Mouse (Mus musculus): ENCODE measurements at regions not wholly inside any gene's neighbourhood (a gene's known extent, or its start where the extent isn't known, plus 50 kb on each side); places are given as distances from the start of the nearest gene placed in this dataset.

- Histone ChIP-seq H3K36me3 (ENCODE audit: control insufficient read depth, insufficient read depth, low read length) (no peaks in the 10 kb centered on the region), H3K27me3 (ENCODE audit: control insufficient read depth, insufficient read depth, low read length) (no peaks in the 10 kb centered on the region), H3K4me3 (ENCODE audit: low read depth, low read length) (no peak overlapping the region), H3K27ac (ENCODE audit: insufficient read depth, low read depth, low read length) (no peak overlapping the region), H3K4me1 (ENCODE audit: control insufficient read depth, insufficient read depth, insufficient read length, low read length) (no peaks in the 10 kb centered on the region)
- 29% methylated on average over 2 of the region's 2 CpGs for WGBS
- TF ChIP-seq CTCF (IDR thresholded peaks at IDR 0.05; ENCODE audit: extremely low read depth, insufficient read length, insufficient replicate concordance, low read depth, low read length) (no peak), POLR2A (IDR thresholded peaks at IDR 0.05; ENCODE audit: low read depth, low read length) (no peak)
These were observed 101.6 kb downstream of the Otud1 start for GRCm38 (mm10) chr2:19759169-19759568.

- 63% methylated on average over 6 of the region's 6 CpGs for WGBS
- Histone ChIP-seq H3K36me3 (ENCODE audit: control insufficient read depth, insufficient read depth, low read length) (no peaks in the 10 kb centered on the region), H3K27ac (ENCODE audit: insufficient read depth, low read depth, low read length) (no peak overlapping the region), H3K4me3 (ENCODE audit: low read depth, low read length) (no peak overlapping the region), H3K27me3 (ENCODE audit: control insufficient read depth, insufficient read depth, low read length) (no peaks in the 10 kb centered on the region), H3K4me1 (ENCODE audit: control insufficient read depth, insufficient read depth, insufficient read length, low read length) (no peaks in the 10 kb centered on the region)
- TF ChIP-seq POLR2A (IDR thresholded peaks at IDR 0.05; ENCODE audit: low read depth, low read length) (no peak), CTCF (IDR thresholded peaks at IDR 0.05; ENCODE audit: extremely low read depth, insufficient read length, insufficient replicate concordance, low read depth, low read length) (no peak)
These were observed 102.0 kb downstream of the Otud1 start for GRCm38 (mm10) chr2:19759577-19759976.

- Histone ChIP-seq H3K36me3 (ENCODE audit: control insufficient read depth, insufficient read depth, low read length) (no peaks in the 10 kb centered on the region), H3K27ac (ENCODE audit: insufficient read depth, low read depth, low read length) (no peak overlapping the region), H3K4me1 (ENCODE audit: control insufficient read depth, insufficient read depth, insufficient read length, low read length) (no peaks in the 10 kb centered on the region), H3K27me3 (ENCODE audit: control insufficient read depth, insufficient read depth, low read length) (no peaks in the 10 kb centered on the region), H3K4me3 (ENCODE audit: low read depth, low read length) (no peak overlapping the region)
- 63% methylated on average over 3 of the region's 3 CpGs for WGBS
- TF ChIP-seq POLR2A (IDR thresholded peaks at IDR 0.05; ENCODE audit: low read depth, low read length) (no peak), CTCF (IDR thresholded peaks at IDR 0.05; ENCODE audit: extremely low read depth, insufficient read length, insufficient replicate concordance, low read depth, low read length) (no peak)
These were observed 105.4 kb downstream of the Otud1 start for GRCm38 (mm10) chr2:19762996-19763395.

- 92% methylated on average over 2 of the region's 2 CpGs for WGBS
- Histone ChIP-seq H3K36me3 (ENCODE audit: control insufficient read depth, insufficient read depth, low read length) (no peaks in the 10 kb centered on the region), H3K27me3 (ENCODE audit: control insufficient read depth, insufficient read depth, low read length) (no peaks in the 10 kb centered on the region), H3K4me3 (ENCODE audit: low read depth, low read length) (no peak overlapping the region), H3K4me1 (ENCODE audit: control insufficient read depth, insufficient read depth, insufficient read length, low read length) (no peaks in the 10 kb centered on the region), H3K27ac (ENCODE audit: insufficient read depth, low read depth, low read length) (no peak overlapping the region)
- TF ChIP-seq POLR2A (IDR thresholded peaks at IDR 0.05; ENCODE audit: low read depth, low read length) = no peak
- no peak for TF ChIP-seq CTCF (IDR thresholded peaks at IDR 0.05; ENCODE audit: extremely low read depth, insufficient read length, insufficient replicate concordance, low read depth, low read length)
These were observed 124.7 kb upstream of the Etl4 start for GRCm38 (mm10) chr2:19784913-19785312.

- 86% methylated on average over 6 of the region's 6 CpGs for WGBS
- H3K36me3 ChIP-seq (ENCODE audit: control insufficient read depth, insufficient read depth, low read length) = no peaks in the 10 kb centered on the region
- no peaks in the 10 kb centered on the region for H3K4me1 ChIP-seq (ENCODE audit: control insufficient read depth, insufficient read depth, insufficient read length, low read length)
- no peak overlapping the region for H3K4me3 ChIP-seq (ENCODE audit: low read depth, low read length)
- no peak for TF ChIP-seq POLR2A (IDR thresholded peaks at IDR 0.05; ENCODE audit: low read depth, low read length)
- TF ChIP-seq CTCF (IDR thresholded peaks at IDR 0.05; ENCODE audit: extremely low read depth, insufficient read length, insufficient replicate concordance, low read depth, low read length) = no peak
- H3K27me3 ChIP-seq (ENCODE audit: control insufficient read depth, insufficient read depth, low read length) = no peaks in the 10 kb centered on the region
- no peak overlapping the region for H3K27ac ChIP-seq (ENCODE audit: insufficient read depth, low read depth, low read length)
These were observed 123.8 kb upstream of the Etl4 start for GRCm38 (mm10) chr2:19785663-19786260.

- no peaks in the 10 kb centered on the region for H3K4me1 ChIP-seq (ENCODE audit: control insufficient read depth, insufficient read depth, insufficient read length, low read length)
- WGBS = 75% methylated on average over 6 of the region's 6 CpGs
- TF ChIP-seq CTCF (IDR thresholded peaks at IDR 0.05; ENCODE audit: extremely low read depth, insufficient read length, insufficient replicate concordance, low read depth, low read length) = no peak
- no peak for TF ChIP-seq POLR2A (IDR thresholded peaks at IDR 0.05; ENCODE audit: low read depth, low read length)
These were observed 117.4 kb upstream of the Etl4 start for GRCm38 (mm10) chr2:19792177-19792576.

GRCm38 (mm10) chr2:19796790-19797189 lies 112.8 kb upstream of the Etl4 start:
- H3K27ac ChIP-seq (ENCODE audit: insufficient read depth, low read depth, low read length) = no peak overlapping the region
- 20% methylated on average over 2 of the region's 2 CpGs for WGBS
- no peak overlapping the region for H3K4me3 ChIP-seq (ENCODE audit: low read depth, low read length)
- H3K27me3 ChIP-seq (ENCODE audit: control insufficient read depth, insufficient read depth, low read length) = no peaks in the 10 kb centered on the region
- TF ChIP-seq CTCF (IDR thresholded peaks at IDR 0.05; ENCODE audit: extremely low read depth, insufficient read length, insufficient replicate concordance, low read depth, low read length) (no peak), POLR2A (IDR thresholded peaks at IDR 0.05; ENCODE audit: low read depth, low read length) (no peak)
- H3K36me3 ChIP-seq (ENCODE audit: control insufficient read depth, insufficient read depth, low read length) = no peaks in the 10 kb centered on the region
- no peaks in the 10 kb centered on the region for H3K4me1 ChIP-seq (ENCODE audit: control insufficient read depth, insufficient read depth, insufficient read length, low read length)

More at GRCm38 (mm10) chr2:19792177-19792576, 117.4 kb upstream of the Etl4 start:
- Histone ChIP-seq H3K27me3 (ENCODE audit: control insufficient read depth, insufficient read depth, low read length) (no peaks in the 10 kb centered on the region), H3K4me3 (ENCODE audit: low read depth, low read length) (no peak overlapping the region), H3K36me3 (ENCODE audit: control insufficient read depth, insufficient read depth, low read length) (no peaks in the 10 kb centered on the region), H3K27ac (ENCODE audit: insufficient read depth, low read depth, low read length) (no peak overlapping the region)
